Mouse (Mus musculus): ENCODE data around the gene Tcap.
A peak's percentile ranks its signal among the peaks of the same experiment; 100 is the strongest.

Gene Tcap

DNA sequence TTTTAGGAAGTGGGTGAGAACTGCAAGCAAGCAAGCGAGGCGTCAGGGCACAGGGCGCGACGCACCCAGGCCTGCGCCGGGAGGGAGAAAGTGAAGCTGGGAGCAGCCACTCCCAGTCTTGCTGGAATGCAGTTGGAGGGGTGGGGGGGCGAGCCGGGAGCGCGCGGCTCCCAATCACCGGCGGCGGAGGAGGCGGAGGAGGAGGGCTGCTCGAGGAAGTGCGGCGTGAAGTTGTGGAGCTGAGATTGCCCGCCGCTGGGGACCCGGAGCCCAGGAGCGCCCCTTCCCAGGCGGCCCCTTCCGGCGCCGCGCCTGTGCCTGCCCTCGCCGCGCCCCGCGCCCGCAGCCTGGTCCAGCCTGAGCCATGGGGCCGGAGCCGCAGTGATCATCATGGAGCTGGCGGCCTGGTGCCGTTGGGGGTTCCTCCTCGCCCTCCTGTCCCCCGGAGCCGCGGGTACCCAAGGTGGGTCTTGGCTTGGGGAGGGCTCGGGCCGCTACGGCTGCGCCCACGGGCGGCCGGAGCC lies 28.7 kb downstream of the Tcap start, which contains the start of gene Erbb2:
Gene Erbb2, plus strand, starts transcription at position 198 of the 524 bp plus-strand sequence.
- peak; percentile 74 for DNase-seq (ENCODE audit: low spot score)

DNA sequence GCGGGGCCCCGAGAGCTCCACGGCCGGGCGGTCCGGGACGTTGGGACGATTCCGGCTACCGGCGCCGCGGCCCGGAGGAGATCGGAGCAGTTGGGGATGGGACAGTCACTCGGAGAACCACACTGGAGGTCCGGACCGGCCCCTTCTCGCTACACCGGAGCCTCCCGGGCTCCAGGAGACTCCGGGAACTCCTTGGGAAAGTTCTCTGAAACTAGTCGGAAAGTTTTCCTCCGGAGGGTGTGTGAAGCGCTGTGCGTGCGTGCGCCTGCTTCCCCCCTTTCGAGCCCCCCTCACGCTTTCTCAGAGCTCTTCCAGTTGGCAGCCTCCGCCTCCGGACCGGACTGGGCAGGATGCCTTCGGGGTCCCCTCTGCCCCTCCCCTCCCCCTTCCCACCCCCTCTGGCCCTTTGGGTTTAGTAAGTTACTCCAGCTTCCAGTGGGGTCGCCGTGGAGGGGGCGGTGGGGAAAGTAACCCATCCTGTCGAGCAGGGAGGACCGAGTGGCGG lies 29.2 kb downstream of the Tcap start:
- peak; percentile 48 for DNase-seq (ENCODE audit: low spot score)

GRCm38 (mm10) chr11:98413731-98414130 lies 30.1 kb downstream of the Tcap start:
- DNase-seq (ENCODE audit: low spot score): peak; percentile 13

DNA sequence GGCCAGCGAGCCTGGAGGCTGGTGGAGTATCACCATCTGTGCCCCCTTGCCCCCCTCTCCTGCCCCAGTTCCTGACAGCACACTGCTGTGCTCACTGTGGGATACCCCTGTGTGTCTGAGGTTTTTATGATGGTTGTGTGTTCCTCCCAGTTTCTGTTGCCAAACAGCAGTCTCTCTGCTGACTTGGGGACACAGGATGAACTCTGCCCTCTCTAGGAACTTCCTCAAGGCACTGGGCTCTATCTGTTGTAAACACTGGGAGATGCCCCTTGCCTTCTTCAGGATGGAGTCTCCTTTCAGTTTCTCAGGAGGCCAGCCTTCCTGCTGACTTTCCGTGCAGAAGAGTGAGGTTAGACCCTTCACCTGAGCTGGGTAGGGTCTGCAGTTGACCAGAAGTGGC lies 30.6 kb downstream of the Tcap start:
- DNase-seq (ENCODE audit: low spot score): peak; percentile 10

DNA sequence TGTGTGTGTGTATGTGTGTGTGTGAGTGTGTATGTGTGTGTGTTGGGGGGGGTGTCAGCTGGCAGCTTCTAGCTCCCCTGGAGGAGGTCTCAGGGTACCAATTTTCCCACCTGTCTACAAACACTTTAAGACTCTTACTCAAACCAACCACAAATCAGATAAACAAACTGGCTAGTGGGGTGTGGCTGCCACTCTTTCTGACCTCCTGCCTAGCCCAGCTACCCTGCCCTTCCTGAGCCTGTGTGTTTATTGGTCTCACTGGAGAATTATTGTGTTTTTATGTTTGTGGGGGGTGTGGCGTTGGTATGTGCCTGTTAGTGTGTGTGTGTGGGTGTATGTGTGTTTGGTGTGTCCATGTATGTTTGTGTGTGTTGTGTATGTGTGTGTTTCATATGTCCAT lies 33.5 kb downstream of the Tcap start:
- DNase-seq (ENCODE audit: low spot score): no peak

- no peak for DNase-seq (ENCODE audit: low spot score)
These were observed 34.7 kb downstream of the Tcap start for GRCm38 (mm10) chr11:98418273-98418672.

- no peak for DNase-seq (ENCODE audit: low spot score)
These were observed 35.4 kb downstream of the Tcap start for GRCm38 (mm10) chr11:98418939-98419547.

GRCm38 (mm10) chr11:98426592-98426991 lies 43.0 kb downstream of the Tcap start:
- DNase-seq (ENCODE audit: low spot score): no peak

- DNase-seq (ENCODE audit: low spot score): no peak
These were observed 44.8 kb downstream of the Tcap start for GRCm38 (mm10) chr11:98428436-98428835.

- no peak for DNase-seq (ENCODE audit: low spot score)
These were observed 48.3 kb downstream of the Tcap start for GRCm38 (mm10) chr11:98431743-98432502.
